Mouse (Mus musculus) kidney, embryonic 14.5 days (tissue): ENCODE measurements around the gene Ppp1r16b. TPM values are rescaled to one million over a fixed set of nuclear protein-coding genes. Genes with fewer than 3 reads are reported as not detected.

Experiments
- ATAC-seq: fragments of 200-750 bp; cut with Nextera tagmentation; 2 replicates; pipeline ENCODE4 v1.8.0; 2017; ENCODE audit warnings: moderate number of reproducible peaks, mild to moderate bottlenecking, moderate TSS enrichment, moderate library complexity; ENCODE audit not compliant: low FRiP score, low TSS enrichment
- H3K27ac ChIP-seq: fragments of 300-500 bp; sonication (generic); 2 replicates; pipeline ENCODE4 v1.5.1; 2014; ENCODE audit warnings: low read depth, mild to moderate bottlenecking, low read length, moderate library complexity, mixed read lengths
- H3K27me3 ChIP-seq: fragments of 300-500 bp; sonication (generic); 2 replicates; pipeline ENCODE4 v1.6.1; 2014; ENCODE audit warnings: mild to moderate bottlenecking, low read length; ENCODE audit not compliant: control insufficient read depth, insufficient read depth
- H3K36me3 ChIP-seq: fragments of 300-500 bp; sonication (generic); 2 replicates; pipeline ENCODE4 v1.6.1; 2014; ENCODE audit warnings: low read length, mixed read lengths; ENCODE audit not compliant: control insufficient read depth, insufficient read depth
- H3K4me1 ChIP-seq: fragments of 300-500 bp; sonication (generic); 2 replicates; pipeline ENCODE4 v1.6.1; 2014; ENCODE audit warnings: low read length, mixed read lengths; ENCODE audit not compliant: control insufficient read depth, insufficient read depth
- H3K4me2 ChIP-seq: fragments of 300-500 bp; sonication (generic); replicated peaks from 2 replicates; pipeline ENCODE4 v1.6.1; 2014; ENCODE audit warnings: low read depth, mild to moderate bottlenecking, low read length
- H3K4me3 ChIP-seq: fragments of 300-500 bp; sonication (generic); 2 replicates; pipeline ENCODE4 v1.5.1; 2014; ENCODE audit warnings: mild to moderate bottlenecking, low read length
- H3K9ac ChIP-seq: fragments of 300-500 bp; sonication (generic); 2 replicates; pipeline ENCODE4 v1.6.1; 2014; ENCODE audit warnings: low read depth, mild to moderate bottlenecking, low read length, moderate library complexity
- H3K9me3 ChIP-seq: fragments of 300-500 bp; sonication (generic); 2 replicates; pipeline ENCODE4 v1.6.1; 2016; ENCODE audit warnings: low read length; ENCODE audit not compliant: control insufficient read depth
- WGBS: fragments of 180-500 bp; shearing (Covaris S2); extraction: QIAGEN DNeasy Blood & Tissue Kit; methylation state at CpG from one replicate; pipeline ENCODE4 v1.1.7; 2014; 5-methylcytosine and 5-hydroxymethylcytosine counted together
- polyA plus RNA-seq: library from polyadenylated mRNA; unstranded; fragments of >200 nt; fragmentation: Nextera tagmentation; extraction: Ambion mirVana; gene quantifications from 2 replicates; pipeline ENCODE4 v1.2.1, GENCODE M21; 2014

Gene Ppp1r16b
- polyA plus RNA-seq, 1 experiment from 2014 or later, result 17.3 TPM

DNA sequence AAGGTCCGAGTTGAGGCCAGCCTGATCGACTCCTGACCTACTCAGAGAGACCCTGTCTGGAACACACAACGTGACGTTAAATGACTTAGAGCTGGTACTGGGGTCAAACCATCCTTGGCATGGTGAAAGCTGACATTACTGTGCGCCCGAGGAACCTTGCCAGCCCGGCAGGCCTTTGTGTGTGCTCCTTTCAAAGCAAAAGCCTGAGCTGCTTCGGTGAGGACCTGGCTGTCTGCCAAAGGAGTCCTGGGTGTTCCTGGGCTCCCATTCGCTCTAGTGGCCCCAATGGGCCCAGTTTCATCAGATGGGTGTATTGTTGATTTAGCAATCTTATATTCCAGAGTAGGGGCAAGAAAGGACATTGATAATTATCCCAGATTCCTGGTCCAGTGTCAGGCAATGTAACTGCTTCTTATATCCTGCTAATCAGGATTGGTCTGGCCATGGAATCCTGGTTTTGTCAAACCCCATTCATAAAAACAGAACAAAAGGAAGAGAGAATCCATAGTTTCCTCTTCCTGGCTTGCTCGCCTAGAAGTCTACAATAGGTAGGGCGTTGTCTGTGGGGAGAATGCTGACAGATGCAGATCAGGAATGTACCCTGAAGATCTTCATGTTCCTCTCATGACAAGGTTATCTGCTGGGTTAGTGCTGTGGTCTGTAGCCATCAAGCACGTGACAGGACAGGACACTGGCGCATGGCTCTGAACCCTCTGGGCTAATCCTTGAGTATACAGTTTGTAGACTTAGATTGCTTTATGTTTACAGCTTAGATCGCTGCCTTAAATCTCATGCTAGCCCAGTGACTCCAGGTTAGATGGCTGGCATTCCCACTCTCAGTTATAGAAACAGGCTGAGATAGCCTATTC is 122.0 kb downstream of the Ppp1r16b start:
- Histone ChIP-seq H3K27ac (no peak overlapping the region), H3K9ac (no peak overlapping the region), H3K4me1 (no peaks in the 10 kb centered on the region), H3K9me3 (no peaks in the 10 kb centered on the region), H3K4me2 (no peak overlapping the region), H3K27me3 (no peaks in the 10 kb centered on the region), H3K4me3 (no peak overlapping the region), H3K36me3 (peaks cover 45% of the 10 kb centered on the region)
- WGBS, result 89% methylated on average over 14 of the region's 14 CpGs
- ATAC-seq, result no peak

DNA sequence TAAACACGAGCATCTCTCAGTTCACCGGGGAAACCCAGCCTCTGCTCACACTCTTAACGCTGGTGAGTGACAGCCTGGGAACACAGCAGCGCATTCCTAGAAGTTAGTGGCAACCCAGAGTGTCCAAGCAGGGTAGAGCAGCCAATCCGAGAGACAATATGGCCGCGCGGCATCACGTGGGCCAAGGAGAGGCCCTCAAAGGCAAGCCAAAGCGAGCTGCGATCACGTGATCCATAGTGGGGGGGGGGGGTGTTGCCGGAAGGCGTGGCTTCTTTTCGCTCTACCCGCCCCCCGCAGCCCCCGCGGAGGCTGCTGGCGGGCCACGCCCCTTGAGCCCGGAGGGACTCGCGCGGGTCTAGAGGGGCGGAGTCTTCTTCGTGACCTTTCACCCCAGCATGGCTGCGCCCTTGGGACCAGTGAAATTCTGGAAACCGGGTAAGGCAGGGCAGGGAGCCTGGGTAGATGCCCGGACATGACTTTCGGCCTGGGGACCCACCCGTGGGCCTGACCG is 129.4 kb downstream of the Ppp1r16b start, which contains the start of gene Dhx35:
Gene Dhx35, plus strand, starts transcription at position 314 of the 511 bp plus-strand sequence.
- Histone ChIP-seq H3K9me3 (no peaks in the 10 kb centered on the region), H3K27me3 (no peaks in the 10 kb centered on the region), H3K4me1 (peaks cover 7% of the 10 kb centered on the region; the same call in 1 of the 2 replicates), H3K9ac (peak within 1 kb of the TSS; percentile 65), H3K27ac (peak within 1 kb of the TSS; percentile 68), H3K4me2 (peak within 1 kb of the TSS; percentile 71), H3K36me3 (no peaks in the 10 kb centered on the region), H3K4me3 (peak within 1 kb of the TSS; percentile 72)
- WGBS, result 0% methylated on average over 29 of the region's 33 CpGs
- peak; percentile 99 for ATAC-seq

DNA sequence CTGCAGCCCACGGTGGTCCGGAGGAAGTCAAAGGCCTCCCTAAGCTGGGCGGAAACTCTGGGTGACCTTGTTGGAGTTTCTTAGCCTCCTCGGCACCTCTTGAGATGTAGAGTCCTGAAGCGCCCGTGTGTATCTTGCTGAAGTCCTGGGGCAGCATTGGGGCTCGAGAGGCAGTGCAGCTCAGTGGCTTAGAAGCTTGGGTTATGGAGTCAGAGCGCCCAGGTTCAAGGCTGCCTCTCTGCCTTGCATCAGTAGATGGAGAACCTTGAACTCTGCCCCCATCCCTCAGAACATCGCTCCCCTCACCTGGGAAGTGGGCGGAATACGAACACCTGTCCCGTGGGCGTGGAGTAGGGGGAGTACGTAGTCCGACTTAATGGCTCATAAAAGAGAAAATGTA is 129.8 kb downstream of the Ppp1r16b start:
- peaks cover 7% of the 10 kb centered on the region; the same call in 1 of the 2 replicates for H3K4me1 ChIP-seq
- H3K27ac ChIP-seq, result peak overlapping the region; percentile 45; the same call in 1 of the 2 replicates
- 8% methylated on average over 15 of the region's 15 CpGs for WGBS
- H3K4me2 ChIP-seq, result peak overlapping the region; percentile 45
- no peaks in the 10 kb centered on the region for H3K9me3 ChIP-seq
- peaks cover 2% of the 10 kb centered on the region; the same call in 1 of the 2 replicates for H3K36me3 ChIP-seq
- H3K4me3 ChIP-seq, result peak overlapping the region; percentile 72
- no peak; the same call in 1 of the 2 replicates for ATAC-seq
- H3K27me3 ChIP-seq, result no peaks in the 10 kb centered on the region
- peak overlapping the region; percentile 65 for H3K9ac ChIP-seq

DNA sequence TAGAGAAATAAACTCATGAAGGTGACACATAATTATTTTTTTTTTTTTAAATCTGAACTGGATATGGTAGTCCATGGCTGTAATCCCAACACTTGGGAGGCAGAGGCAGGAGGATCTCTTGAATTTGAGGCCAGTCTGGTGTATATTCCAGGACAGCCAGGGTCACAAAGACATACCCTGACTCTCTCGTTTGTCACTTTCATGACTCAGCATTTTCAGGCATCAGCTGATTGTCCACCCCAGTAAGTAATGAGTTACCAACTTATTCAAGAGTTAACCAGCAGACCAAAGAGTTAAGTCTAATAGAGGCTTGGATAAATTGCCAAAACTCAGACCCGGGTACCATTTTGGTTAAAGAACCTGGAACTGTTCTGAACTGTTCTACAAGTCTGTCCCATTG is 130.7 kb downstream of the Ppp1r16b start:
- Histone ChIP-seq H3K27ac (no peak overlapping the region), H3K4me1 (peaks cover 7% of the 10 kb centered on the region; the same call in 1 of the 2 replicates), H3K9ac (no peak overlapping the region), H3K4me2 (no peak overlapping the region), H3K9me3 (no peaks in the 10 kb centered on the region), H3K36me3 (peaks cover 7% of the 10 kb centered on the region; the same call in 1 of the 2 replicates), H3K27me3 (no peaks in the 10 kb centered on the region), H3K4me3 (no peak overlapping the region; the same call in 1 of the 2 replicates)
- 77% methylated on average over 2 of the region's 2 CpGs for WGBS
- ATAC-seq, result no peak

DNA sequence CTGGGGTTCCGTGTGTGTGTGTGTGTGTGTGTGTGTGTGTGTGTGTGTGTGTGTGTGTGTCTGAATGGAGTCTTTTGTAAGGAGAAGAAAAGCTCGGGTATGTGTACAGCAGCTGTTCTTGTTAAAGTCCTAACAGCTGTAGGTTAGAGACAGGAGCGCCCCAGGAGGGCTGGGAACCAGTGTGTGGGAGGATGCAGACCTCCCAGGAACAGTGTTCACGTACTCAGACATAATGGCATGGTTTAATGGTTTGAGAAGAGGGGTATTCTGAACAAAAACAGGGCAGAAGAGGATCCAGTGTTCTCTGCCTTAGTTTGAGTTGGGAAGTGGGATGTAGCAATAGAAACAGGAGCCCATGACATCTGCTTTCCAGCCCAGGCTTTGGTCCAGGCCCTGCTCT is 134.1 kb downstream of the Ppp1r16b start:
- 40% methylated on average over 4 of the region's 4 CpGs for WGBS
- ATAC-seq, result no peak
- H3K9ac ChIP-seq, result no peak overlapping the region
- no peak overlapping the region for H3K4me3 ChIP-seq
- H3K27me3 ChIP-seq, result no peaks in the 10 kb centered on the region
- peaks cover 31% of the 10 kb centered on the region for H3K36me3 ChIP-seq
- peaks cover 7% of the 10 kb centered on the region; the same call in 1 of the 2 replicates for H3K4me1 ChIP-seq
- no peaks in the 10 kb centered on the region for H3K9me3 ChIP-seq
- no peak overlapping the region for H3K27ac ChIP-seq
- no peak overlapping the region for H3K4me2 ChIP-seq

DNA sequence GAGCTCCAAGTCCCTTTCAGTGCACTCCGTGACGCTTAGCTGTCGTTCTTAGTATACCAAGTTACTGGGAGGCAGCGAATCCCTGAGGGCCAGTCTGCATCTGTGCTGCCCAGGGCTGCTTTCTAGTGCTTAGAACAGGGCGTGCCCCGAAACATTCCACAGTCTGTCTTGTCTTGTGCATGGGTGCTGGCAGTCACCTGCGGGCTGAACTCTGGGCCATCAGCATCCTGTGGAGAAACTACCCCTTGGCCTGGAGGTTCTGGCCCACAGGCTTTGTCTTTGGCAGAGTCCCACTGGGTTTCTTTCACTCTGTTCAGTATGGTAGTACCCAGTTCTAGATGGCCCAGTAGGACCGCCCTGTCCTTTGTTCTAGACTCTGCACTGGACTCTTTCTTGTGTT is 135.6 kb downstream of the Ppp1r16b start:
- Histone ChIP-seq H3K4me3 (no peak overlapping the region), H3K4me1 (0 out of 2 replicates have a peak, but pooled peaks cover 2% of the 10 kb centered on the region), H3K27ac (no peak overlapping the region), H3K4me2 (no peak overlapping the region), H3K27me3 (no peaks in the 10 kb centered on the region), H3K9me3 (no peaks in the 10 kb centered on the region), H3K9ac (no peak overlapping the region), H3K36me3 (peaks cover 38% of the 10 kb centered on the region)
- ATAC-seq, result no peak
- 96% methylated on average over 8 of the region's 8 CpGs for WGBS

DNA sequence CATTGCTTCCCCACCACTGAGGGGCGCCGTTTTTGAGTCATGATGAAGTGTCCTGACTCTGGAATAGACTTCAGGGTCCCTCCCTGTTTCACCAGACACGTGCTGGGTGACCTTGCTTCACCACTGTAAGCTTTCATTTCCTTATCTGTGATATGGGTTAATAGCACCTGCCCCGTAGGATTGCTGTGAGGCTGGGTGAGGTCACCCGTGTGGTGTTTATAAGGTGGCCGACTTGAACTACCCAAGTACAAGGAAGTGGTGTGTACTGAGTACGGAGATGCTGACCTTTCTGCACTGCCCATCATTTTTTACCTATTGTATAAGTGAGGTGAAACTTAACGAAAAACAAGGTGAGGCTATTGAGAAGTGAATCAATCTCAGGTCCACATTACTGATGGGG is 138.4 kb downstream of the Ppp1r16b start:
- Histone ChIP-seq H3K27me3 (no peaks in the 10 kb centered on the region), H3K4me1 (0 out of 2 replicates have a peak, but pooled peaks cover 2% of the 10 kb centered on the region), H3K27ac (no peak overlapping the region), H3K4me3 (no peak overlapping the region), H3K4me2 (no peak overlapping the region), H3K9ac (no peak overlapping the region), H3K36me3 (peaks cover 52% of the 10 kb centered on the region), H3K9me3 (no peaks in the 10 kb centered on the region)
- 93% methylated on average over 8 of the region's 8 CpGs for WGBS
- no peak for ATAC-seq

DNA sequence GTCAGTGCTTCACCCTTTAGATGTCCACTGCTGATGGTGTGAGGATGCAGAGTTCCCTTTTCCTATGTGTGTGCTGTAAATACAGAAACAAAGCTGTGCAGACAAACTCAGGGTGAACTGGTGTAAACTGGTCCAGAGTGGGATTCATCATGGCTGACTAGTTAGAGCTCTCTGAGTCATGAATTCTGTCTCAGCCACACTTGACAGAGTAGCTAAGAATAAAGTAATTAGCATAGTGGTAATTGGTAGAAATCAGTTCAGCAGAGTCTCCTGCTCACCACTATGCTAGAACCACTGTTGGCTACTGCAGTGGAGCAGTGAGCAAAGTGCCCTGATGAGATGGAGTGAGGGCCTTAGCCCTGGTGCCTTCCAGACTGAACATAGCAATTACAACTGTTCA is 150.5 kb downstream of the Ppp1r16b start:
- no peaks in the 10 kb centered on the region for H3K9me3 ChIP-seq
- H3K27ac ChIP-seq, result no peak overlapping the region
- ATAC-seq, result no peak
- no peaks in the 10 kb centered on the region for H3K4me1 ChIP-seq
- H3K9ac ChIP-seq, result no peak overlapping the region
- no peak overlapping the region for H3K4me2 ChIP-seq
- no peaks in the 10 kb centered on the region for H3K27me3 ChIP-seq
- H3K4me3 ChIP-seq, result no peak overlapping the region
- H3K36me3 ChIP-seq, result peaks cover 41% of the 10 kb centered on the region
